Mouse (Mus musculus) adrenal gland, postnatal 36 days (tissue): ENCODE measurements around the gene Ap2s1. TPM values are rescaled to one million over a fixed set of nuclear protein-coding genes. Genes with fewer than 3 reads are reported as not detected.

Source experiments
- DNase-seq, 2 experiments: peaks; one replicate each; pipeline ENCODE4 v3.0.0; 2021; ENCODE audit warnings: mixed read lengths in 1 of 2
- total RNA-seq, 2 experiments: library from RNA; stranded (reverse); gene quantifications; 2 replicates each; pipeline ENCODE4 v1.2.3; 2021

The Ap2s1 gene
- total RNA-seq, 2 experiments from 2014 or later: 133 to 149 TPM

- DNase-seq: no peak
Measured at GRCm38 (mm10) chr7:16752016-16752415, 13.8 kb downstream of the Ap2s1 start.

- DNase-seq: peak; percentile 24 to 36
Measured at GRCm38 (mm10) chr7:16755362-16756017, 17.3 kb downstream of the Ap2s1 start.

GRCm38 (mm10) chr7:16758872-16759574, 20.8 kb downstream of the Ap2s1 start:
- DNase-seq: no peak

- peak; percentile 27 to 65 for DNase-seq
Measured at GRCm38 (mm10) chr7:16760292-16760691, 22.1 kb downstream of the Ap2s1 start.

- peak in 1 of 2 experiments; percentile 60 for DNase-seq
Measured at GRCm38 (mm10) chr7:16761005-16761481, 22.8 kb downstream of the Ap2s1 start.

GRCm38 (mm10) chr7:16761630-16762029, 23.4 kb downstream of the Ap2s1 start:
- no peak for DNase-seq

GRCm38 (mm10) chr7:16763463-16764218, 25.4 kb downstream of the Ap2s1 start:
- peak in 1 of 2 experiments; percentile 21 for DNase-seq

- DNase-seq: peak in 1 of 2 experiments; percentile 27
Measured at GRCm38 (mm10) chr7:16766443-16766842, 28.2 kb downstream of the Ap2s1 start.

- no peak for DNase-seq
Measured at GRCm38 (mm10) chr7:16775888-16776287, 37.7 kb downstream of the Ap2s1 start.

GRCm38 (mm10) chr7:16780076-16780475, 41.9 kb downstream of the Ap2s1 start:
- DNase-seq: peak; percentile 31 to 42

- DNase-seq: peak; percentile 90 to 91
Measured at GRCm38 (mm10) chr7:16780825-16781554, 42.8 kb downstream of the Ap2s1 start, which contains the start of gene Slc1a5. TSS of gene Slc1a5 (plus strand) at chr7:16781340.

- no peak for DNase-seq
Measured at GRCm38 (mm10) chr7:16781555-16781815, 43.3 kb downstream of the Ap2s1 start.

- DNase-seq: peak; percentile 30 to 45
Measured at GRCm38 (mm10) chr7:16781816-16782554, 43.8 kb downstream of the Ap2s1 start.

- no peak for DNase-seq
Measured at GRCm38 (mm10) chr7:16782555-16783125, 44.4 kb downstream of the Ap2s1 start.

- no peak for DNase-seq
Measured at GRCm38 (mm10) chr7:16783224-16783688, 45.0 kb downstream of the Ap2s1 start.

- peak; percentile 77 to 81 for DNase-seq
Measured at GRCm38 (mm10) chr7:16783758-16784415, 45.7 kb downstream of the Ap2s1 start.

GRCm38 (mm10) chr7:16784498-16784976, 46.3 kb downstream of the Ap2s1 start:
- DNase-seq: no peak

GRCm38 (mm10) chr7:16785541-16786083, 47.4 kb downstream of the Ap2s1 start:
- DNase-seq: no peak

GRCm38 (mm10) chr7:16792316-16792715, 54.1 kb downstream of the Ap2s1 start:
- no peak for DNase-seq
